Mouse (Mus musculus): Measurements from ENCODE around the gene Tmem107. TPM values are rescaled to one million over a fixed set of nuclear protein-coding genes. Genes with fewer than 3 reads are reported as not detected.

Gene Tmem107
- polyA plus RNA-seq, 1 experiment from 2014 or later = 60.8 TPM

- Histone ChIP-seq H3K27me3 (no peaks in the 10 kb centered on the region), H3K4me2 (no peak overlapping the region), H3K27ac (no peak overlapping the region), H3K9ac (no peak overlapping the region), H3K4me3 (replicated peaks) (no peak overlapping the region), H3K36me3 (peaks cover 84% of the 10 kb centered on the region), H3K4me1 (peaks cover 8% of the 10 kb centered on the region), H3K9me3 (replicated peaks) (no peaks in the 10 kb centered on the region)
- WGBS = 93% methylated on average over 11 of the region's 11 CpGs
- ATAC-seq (replicated peaks; ENCODE audit: low FRiP score) = no peak
Measured at GRCm38 (mm10) chr11:69106299-69106698, 35.7 kb downstream of the Tmem107 start.

GRCm38 (mm10) chr11:69106842-69107241 lies 36.2 kb downstream of the Tmem107 start:
- no peak for ATAC-seq (replicated peaks; ENCODE audit: low FRiP score)
- peaks cover 78% of the 10 kb centered on the region for H3K36me3 ChIP-seq
- no peak overlapping the region for H3K4me2 ChIP-seq
- H3K9ac ChIP-seq = no peak overlapping the region
- H3K4me1 ChIP-seq = peaks cover 11% of the 10 kb centered on the region
- no peak overlapping the region for H3K27ac ChIP-seq
- no peaks in the 10 kb centered on the region for H3K27me3 ChIP-seq
- H3K9me3 ChIP-seq (replicated peaks) = no peaks in the 10 kb centered on the region
- WGBS = 88% methylated on average over 11 of the region's 11 CpGs
- no peak overlapping the region for H3K4me3 ChIP-seq (replicated peaks)

- Histone ChIP-seq H3K9ac (no peak overlapping the region), H3K27me3 (peaks cover 4% of the 10 kb centered on the region; the same call in 1 of the 2 replicates), H3K9me3 (replicated peaks) (no peaks in the 10 kb centered on the region), H3K4me3 (replicated peaks) (no peak overlapping the region), H3K4me2 (no peak overlapping the region), H3K36me3 (peaks cover 70% of the 10 kb centered on the region), H3K27ac (no peak overlapping the region), H3K4me1 (peaks cover 18% of the 10 kb centered on the region)
- no peak for ATAC-seq (replicated peaks; ENCODE audit: low FRiP score)
- WGBS = 86% methylated on average over 11 of the region's 11 CpGs
Measured at GRCm38 (mm10) chr11:69107676-69108075, 37.1 kb downstream of the Tmem107 start.

DNA sequence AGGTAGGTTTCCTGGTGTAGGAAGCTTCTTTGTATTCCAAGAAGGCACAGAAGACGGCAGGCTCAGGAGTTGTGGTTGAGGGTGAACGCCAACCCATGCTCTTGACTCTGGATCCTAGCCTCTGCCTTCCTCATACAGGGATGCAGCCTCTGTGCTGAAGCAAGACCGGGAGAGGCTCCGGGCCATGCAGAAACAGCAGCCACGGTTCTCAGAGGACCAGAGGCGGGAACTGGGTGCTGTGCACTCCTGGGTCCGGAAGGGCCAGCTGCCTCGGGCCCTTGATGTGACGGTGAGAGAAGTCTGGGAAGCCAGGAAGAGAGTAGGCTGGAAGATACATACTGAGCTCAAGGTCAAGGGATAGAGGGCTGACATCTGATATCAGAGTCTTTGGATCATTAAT lies 37.6 kb downstream of the Tmem107 start:
- Histone ChIP-seq H3K9ac (no peak overlapping the region), H3K27ac (no peak overlapping the region), H3K9me3 (replicated peaks) (no peaks in the 10 kb centered on the region), H3K27me3 (peaks cover 4% of the 10 kb centered on the region; the same call in 1 of the 2 replicates), H3K4me3 (replicated peaks) (no peak overlapping the region), H3K4me2 (no peak overlapping the region), H3K4me1 (peaks cover 18% of the 10 kb centered on the region), H3K36me3 (peaks cover 64% of the 10 kb centered on the region)
- WGBS = 86% methylated on average over 9 of the region's 9 CpGs
- ATAC-seq (replicated peaks; ENCODE audit: low FRiP score) = no peak

DNA sequence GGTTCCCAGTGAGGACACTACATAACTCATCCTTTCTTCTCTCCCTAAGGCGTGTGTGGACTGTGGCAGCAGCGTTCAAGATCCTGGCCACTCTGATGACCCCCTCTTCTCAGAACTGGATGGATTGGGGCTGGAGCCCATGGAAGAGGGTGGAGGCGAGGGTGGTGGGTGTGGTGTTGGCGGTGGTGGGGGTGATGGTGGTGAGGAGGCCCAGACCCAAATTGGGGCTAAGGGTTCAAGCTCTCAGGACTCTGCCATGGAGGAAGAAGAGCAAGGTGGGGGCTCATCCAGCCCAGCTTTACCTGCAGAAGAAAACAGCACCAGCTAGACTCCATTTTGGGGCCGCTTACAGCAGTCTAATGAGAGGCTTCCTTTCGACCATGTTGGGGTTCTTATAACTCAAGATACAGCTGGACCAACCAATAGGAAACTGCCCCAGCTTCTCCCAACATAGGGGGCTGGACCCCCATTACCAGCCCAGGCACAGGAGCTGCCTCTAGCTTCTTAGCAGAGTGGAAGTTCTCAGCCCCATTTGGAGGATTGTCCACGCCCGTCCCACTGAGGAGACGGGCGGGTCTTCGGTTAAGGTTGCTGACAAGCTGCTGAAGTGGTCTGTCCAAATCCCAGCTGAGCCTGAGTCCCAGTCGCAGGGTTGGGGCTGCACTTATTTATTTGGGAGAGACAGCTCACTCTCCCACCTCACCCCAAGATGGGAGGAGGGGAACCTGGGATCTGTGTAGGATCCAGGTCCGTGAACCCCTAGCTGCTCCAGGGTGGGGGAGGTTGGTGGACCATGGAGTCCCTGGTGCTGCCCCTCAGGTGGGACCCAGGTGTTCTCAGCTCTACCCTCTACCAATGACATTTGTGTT lies 38.7 kb downstream of the Tmem107 start:
- peak overlapping the region; percentile 63; the same call in 1 of the 2 replicates for H3K4me2 ChIP-seq
- no peak overlapping the region for H3K9ac ChIP-seq
- peaks cover 54% of the 10 kb centered on the region for H3K36me3 ChIP-seq
- H3K4me3 ChIP-seq (replicated peaks) = no peak overlapping the region
- no peak; the same call in 1 of the 2 replicates for ATAC-seq (replicated peaks; ENCODE audit: low FRiP score)
- peaks cover 18% of the 10 kb centered on the region for H3K4me1 ChIP-seq
- H3K9me3 ChIP-seq (replicated peaks) = no peaks in the 10 kb centered on the region
- WGBS = 85% methylated on average over 13 of the region's 13 CpGs
- peaks cover 10% of the 10 kb centered on the region; the same call in 1 of the 2 replicates for H3K27me3 ChIP-seq
- H3K27ac ChIP-seq = no peak overlapping the region

DNA sequence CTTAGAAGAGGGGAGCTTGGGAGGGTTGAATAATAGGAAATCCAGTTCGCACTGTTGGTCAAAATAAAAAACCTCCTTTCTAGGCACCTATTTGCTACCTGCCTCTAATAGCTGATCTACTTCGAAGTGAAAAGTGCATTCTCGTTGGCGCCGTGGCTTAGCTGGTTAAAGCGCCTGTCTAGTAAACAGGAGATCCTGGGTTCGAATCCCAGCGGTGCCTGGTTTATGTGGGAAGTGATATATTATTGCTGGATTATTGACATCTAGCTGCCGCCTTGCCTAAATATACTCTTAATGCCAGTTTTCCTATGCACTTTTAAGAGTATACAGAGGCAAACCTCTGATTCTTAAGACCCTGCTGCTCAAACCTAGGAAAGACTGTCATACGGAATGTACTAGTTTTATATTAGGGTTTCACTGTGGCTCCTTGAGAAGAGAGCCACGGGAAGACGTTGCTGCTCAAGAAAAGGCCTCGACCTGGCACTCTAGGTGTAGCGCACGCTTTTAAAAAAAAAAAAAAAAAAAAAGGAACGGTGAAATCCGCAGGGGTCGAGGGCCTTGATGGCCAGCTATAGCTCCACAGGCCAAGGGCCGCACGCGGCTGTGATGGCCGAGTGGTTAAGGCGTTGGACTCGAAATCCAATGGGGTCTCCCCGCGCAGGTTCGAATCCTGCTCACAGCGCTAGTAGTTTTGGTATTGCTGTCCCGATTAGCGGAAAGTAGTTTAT lies 39.9 kb downstream of the Tmem107 start:
- ATAC-seq (replicated peaks; ENCODE audit: low FRiP score) = peak; percentile 64; the same call in 1 of the 2 replicates
- Histone ChIP-seq H3K4me3 (replicated peaks) (peak overlapping the region; percentile 58), H3K27me3 (peaks cover 15% of the 10 kb centered on the region), H3K4me2 (peak overlapping the region; percentile 63), H3K4me1 (peaks cover 18% of the 10 kb centered on the region), H3K36me3 (peaks cover 42% of the 10 kb centered on the region), H3K27ac (peak overlapping the region; percentile 74), H3K9me3 (replicated peaks) (no peaks in the 10 kb centered on the region), H3K9ac (peak overlapping the region; percentile 59)
- WGBS = under 1% methylated on average over 30 of the region's 30 CpGs

- peak overlapping the region; percentile 58 for H3K4me3 ChIP-seq (replicated peaks)
- no peaks in the 10 kb centered on the region for H3K9me3 ChIP-seq (replicated peaks)
- peaks cover 19% of the 10 kb centered on the region for H3K27me3 ChIP-seq
- peak overlapping the region; percentile 59 for H3K9ac ChIP-seq
- peaks cover 18% of the 10 kb centered on the region for H3K4me1 ChIP-seq
- H3K36me3 ChIP-seq = peaks cover 34% of the 10 kb centered on the region
- 7% methylated on average over 21 of the region's 21 CpGs for WGBS
- no peak for ATAC-seq (replicated peaks; ENCODE audit: low FRiP score)
- peak overlapping the region; percentile 63 for H3K4me2 ChIP-seq
- H3K27ac ChIP-seq = peak overlapping the region; percentile 22; the same call in 1 of the 2 replicates
Measured at GRCm38 (mm10) chr11:69111051-69111810, 40.6 kb downstream of the Tmem107 start.

DNA sequence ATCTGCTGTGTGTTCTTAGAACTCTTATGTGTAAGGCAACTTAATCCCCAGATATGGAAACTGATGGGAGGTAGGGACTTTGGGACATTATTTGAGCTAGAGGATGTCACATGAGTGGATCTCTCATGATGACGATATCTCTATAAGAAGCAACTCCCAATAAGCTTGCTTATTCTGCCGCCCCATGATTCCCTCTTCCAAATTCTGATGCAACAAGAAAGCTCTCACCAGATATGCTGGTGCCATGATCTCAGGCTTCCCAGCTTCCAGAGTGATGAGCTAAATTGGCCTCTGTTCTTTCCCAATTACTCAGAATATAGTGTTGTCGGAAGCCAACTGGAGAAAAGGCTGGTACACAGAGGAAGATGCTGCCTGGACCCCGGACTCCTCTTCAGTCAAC lies 41.3 kb downstream of the Tmem107 start:
- ATAC-seq (replicated peaks; ENCODE audit: low FRiP score) = no peak
- Histone ChIP-seq H3K27ac (no peak overlapping the region), H3K36me3 (peaks cover 28% of the 10 kb centered on the region), H3K9ac (no peak overlapping the region; the same call in 1 of the 2 replicates), H3K4me2 (peak overlapping the region; percentile 63), H3K9me3 (replicated peaks) (no peaks in the 10 kb centered on the region), H3K27me3 (peaks cover 23% of the 10 kb centered on the region), H3K4me1 (peaks cover 18% of the 10 kb centered on the region), H3K4me3 (replicated peaks) (peak overlapping the region; percentile 58)
- 59% methylated on average over 4 of the region's 4 CpGs for WGBS

GRCm38 (mm10) chr11:69114018-69114417 lies 43.4 kb downstream of the Tmem107 start:
- no peak overlapping the region for H3K4me3 ChIP-seq (replicated peaks)
- no peaks in the 10 kb centered on the region for H3K9me3 ChIP-seq (replicated peaks)
- H3K9ac ChIP-seq = no peak overlapping the region
- peaks cover 7% of the 10 kb centered on the region for H3K36me3 ChIP-seq
- 70% methylated on average over 3 of the region's 3 CpGs for WGBS
- peaks cover 23% of the 10 kb centered on the region for H3K27me3 ChIP-seq
- no peak overlapping the region for H3K4me2 ChIP-seq
- no peak for ATAC-seq (replicated peaks; ENCODE audit: low FRiP score)
- peaks cover 31% of the 10 kb centered on the region for H3K4me1 ChIP-seq
- H3K27ac ChIP-seq = no peak overlapping the region

GRCm38 (mm10) chr11:69114621-69115020 lies 44.0 kb downstream of the Tmem107 start:
- Histone ChIP-seq H3K36me3 (peaks cover under 1% of the 10 kb centered on the region; the same call in 1 of the 2 replicates), H3K4me1 (peaks cover 34% of the 10 kb centered on the region), H3K9ac (no peak overlapping the region), H3K27me3 (peaks cover 23% of the 10 kb centered on the region), H3K4me2 (no peak overlapping the region), H3K9me3 (replicated peaks) (no peaks in the 10 kb centered on the region), H3K4me3 (replicated peaks) (no peak overlapping the region), H3K27ac (no peak overlapping the region)
- WGBS = 83% methylated on average over 3 of the region's 3 CpGs
- ATAC-seq (replicated peaks; ENCODE audit: low FRiP score) = no peak

DNA sequence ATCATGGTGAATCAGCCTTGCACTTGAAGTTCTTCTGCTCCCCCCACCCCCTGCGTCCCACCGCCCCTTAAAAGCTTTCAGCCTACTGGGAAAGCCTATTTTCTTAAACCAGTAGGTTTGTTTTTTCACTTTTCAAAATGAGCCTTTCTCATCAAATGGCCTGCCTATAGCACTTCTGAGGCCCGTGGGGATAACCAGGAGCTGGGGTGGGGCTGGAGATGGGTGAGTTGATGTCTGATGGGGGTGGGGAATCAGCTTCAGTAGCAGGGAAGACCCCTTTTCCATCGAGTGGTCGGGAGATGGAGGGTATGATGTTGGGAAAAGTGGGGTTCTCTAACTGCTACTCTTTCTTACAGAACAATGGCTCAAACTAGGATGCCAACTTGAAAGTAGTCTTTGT lies 46.2 kb downstream of the Tmem107 start:
- WGBS = 41% methylated on average over 5 of the region's 5 CpGs
- Histone ChIP-seq H3K4me3 (replicated peaks) (peak overlapping the region; percentile 83; the same call in 1 of the 2 replicates), H3K27ac (no peak overlapping the region), H3K9ac (no peak overlapping the region), H3K4me1 (peaks cover 46% of the 10 kb centered on the region), H3K27me3 (peaks cover 23% of the 10 kb centered on the region), H3K9me3 (replicated peaks) (no peaks in the 10 kb centered on the region), H3K36me3 (no peaks in the 10 kb centered on the region), H3K4me2 (peak overlapping the region; percentile 94; the same call in 1 of the 2 replicates)
- ATAC-seq (replicated peaks; ENCODE audit: low FRiP score) = no peak
